Mouse (Mus musculus) CD4-positive, CD25-positive, alpha-beta regulatory T cell (primary cell): ENCODE data around the gene Dner. TPM values are rescaled to one million over a fixed set of nuclear protein-coding genes. Genes with fewer than 3 reads are reported as not detected.

ENCODE experiments used
- polyA plus RNA-seq: library from polyadenylated mRNA; unstranded; fragments of 100-300 nt; shearing (Covaris generic); gene quantifications from one replicate; pipeline ENCODE4 v1.2.1, GENCODE M21; 2017

The Dner gene
- polyA plus RNA-seq, result not detected

DNA sequence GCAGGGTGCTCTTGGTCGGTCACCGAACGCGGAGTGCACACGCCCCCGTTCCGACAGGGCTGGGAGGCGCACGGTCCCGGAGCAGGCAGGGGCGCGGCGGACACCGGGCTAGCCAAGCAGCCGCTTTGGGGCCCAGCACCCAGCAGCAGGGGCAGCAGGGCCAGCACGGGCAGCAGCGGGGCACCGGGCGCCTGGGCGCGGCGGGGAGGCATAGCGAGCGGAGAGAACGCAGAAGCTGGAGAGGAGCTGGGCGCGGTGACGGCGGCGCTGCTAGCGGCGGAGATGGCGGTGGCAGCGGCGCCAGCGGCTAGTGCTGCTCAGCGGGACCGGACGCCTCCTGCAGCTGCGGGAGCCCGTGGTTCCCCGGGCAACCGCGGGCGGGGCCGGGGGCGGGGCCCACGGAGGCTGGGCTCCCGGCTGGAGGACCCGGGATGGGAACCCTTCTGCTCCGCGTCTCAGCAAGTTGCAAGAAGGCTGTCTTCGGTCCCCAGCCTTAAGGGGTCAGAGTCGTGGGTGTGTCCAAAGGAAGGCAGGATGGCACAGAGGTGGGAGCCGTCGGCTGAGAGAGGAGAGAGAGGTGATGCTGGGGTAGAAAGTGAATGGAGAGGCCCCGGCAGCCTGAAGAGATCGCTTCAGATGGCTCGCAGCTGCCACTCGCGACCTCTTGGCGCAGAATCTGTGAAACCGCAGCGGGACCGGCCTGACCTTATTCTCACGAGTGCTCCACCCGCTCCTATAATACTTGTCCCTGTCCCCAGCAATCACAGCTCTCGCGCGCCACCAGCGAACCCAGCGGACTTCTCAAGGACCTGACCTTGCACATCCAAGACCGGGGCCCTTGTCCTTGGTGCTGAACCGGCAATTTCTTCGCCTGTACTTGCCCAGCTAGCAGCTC, at the start of gene Dner:
Dner (minus strand) TSS at position 705 of the 895 bp plus-strand sequence.

GRCm38 (mm10) chr1:84363967-84364366, 332.1 kb downstream of the Dner start, which contains the start of gene Pid1:
Gene Pid1 (minus strand): TSS chr1:84364180.

Other genes with a start within 250 kb of the Dner start
- gene Fbxo36, start 143.6 kb upstream of the Dner start, polyA plus RNA-seq, result 3.8 TPM
- gene Trip12, start 144.3 kb upstream of the Dner start, polyA plus RNA-seq, result 178 TPM
- not detected for gene Slc16a14, start 238.9 kb upstream of the Dner start, polyA plus RNA-seq